Mouse (Mus musculus) layer of hippocampus, adult 9-10 months (tissue): Measurements from ENCODE around the gene Bcap31.
"Not testable (repeated sequence)": the region's sequence is repeated elsewhere in the genome, so short reads cannot be mapped to it uniquely, and the experiment has no call there.

Experiments used
- DNase-seq: peaks from one replicate; pipeline ENCODE4 v3.0.0; 2022; ENCODE audit warnings: low spot score

Bcap31 gene

GRCm38 (mm10) chrX:73716109-73716661 is at the start of gene Bcap31, which contains the start of gene Abcd1:
Gene Bcap31 (minus strand): TSS chrX:73716175.
Gene Abcd1 (plus strand): TSS chrX:73716597.
- peak; percentile 67 for DNase-seq

- no peak for DNase-seq
Measured at GRCm38 (mm10) chrX:73765311-73765710, 49.3 kb upstream of the Bcap31 start.

GRCm38 (mm10) chrX:73758611-73759290 is 42.8 kb upstream of the Bcap31 start:
- no peak for DNase-seq

GRCm38 (mm10) chrX:73756334-73757140 is 40.6 kb upstream of the Bcap31 start, which contains the start of gene Plxnb3:
Gene Plxnb3 (plus strand): TSS chrX:73757090.
- DNase-seq = no peak

- no peak for DNase-seq
Measured at GRCm38 (mm10) chrX:73748977-73749376, 33.0 kb upstream of the Bcap31 start.

- no peak for DNase-seq
Measured at GRCm38 (mm10) chrX:73744774-73745481, 29.0 kb upstream of the Bcap31 start.

- DNase-seq = not testable (repeated sequence)
Measured at GRCm38 (mm10) chrX:73739841-73740240, 23.9 kb upstream of the Bcap31 start.

- DNase-seq = no peak
Measured at GRCm38 (mm10) chrX:73739151-73739550, 23.2 kb upstream of the Bcap31 start.

- no peak for DNase-seq
Measured at GRCm38 (mm10) chrX:73738155-73738554, 22.2 kb upstream of the Bcap31 start.

GRCm38 (mm10) chrX:73730908-73731307 is 14.9 kb upstream of the Bcap31 start:
- no peak for DNase-seq

- DNase-seq = no peak
Measured at GRCm38 (mm10) chrX:73718686-73719362, 2.8 kb upstream of the Bcap31 start.

- no peak for DNase-seq
Measured at GRCm38 (mm10) chrX:73718271-73718670, 2.3 kb upstream of the Bcap31 start.

- DNase-seq = no peak
Measured at GRCm38 (mm10) chrX:73717667-73718066, 1.7 kb upstream of the Bcap31 start.

GRCm38 (mm10) chrX:73716709-73717545 is 952 bp upstream of the Bcap31 start:
- no peak for DNase-seq

- no peak for DNase-seq
Measured at GRCm38 (mm10) chrX:73715476-73716108, 383 bp downstream of the Bcap31 start.

GRCm38 (mm10) chrX:73700472-73700871 is 15.5 kb downstream of the Bcap31 start:
- DNase-seq = no peak

GRCm38 (mm10) chrX:73690917-73691629 is 24.9 kb downstream of the Bcap31 start:
- no peak for DNase-seq

GRCm38 (mm10) chrX:73685629-73686028 is 30.3 kb downstream of the Bcap31 start:
- DNase-seq = no peak

- no peak for DNase-seq
Measured at GRCm38 (mm10) chrX:73684978-73685377, 31.0 kb downstream of the Bcap31 start.

GRCm38 (mm10) chrX:73684156-73684555 is 31.8 kb downstream of the Bcap31 start:
- no peak for DNase-seq
